Mouse (Mus musculus) cerebellum, postnatal 14 days (tissue): ENCODE data around the gene Mrpl52.
A peak's percentile ranks its signal among the peaks of the same experiment; 100 is the strongest.

Source experiments
- DNase-seq, 2 experiments: peaks; one replicate each; pipeline ENCODE4 v3.0.0; 2021; ENCODE audit warnings: mixed read lengths in 2 of 2

Mrpl52 gene

GRCm38 (mm10) chr14:54432837-54433830, 6.4 kb downstream of the Mrpl52 start:
- peak; percentile 34 to 45 for DNase-seq

GRCm38 (mm10) chr14:54433941-54434531, 7.3 kb downstream of the Mrpl52 start:
- no peak for DNase-seq

- DNase-seq = no peak
Measured at GRCm38 (mm10) chr14:54435194-54435918, 8.6 kb downstream of the Mrpl52 start.

- DNase-seq = no peak
Measured at GRCm38 (mm10) chr14:54439155-54439554, 12.4 kb downstream of the Mrpl52 start.

GRCm38 (mm10) chr14:54439610-54440009, 12.9 kb downstream of the Mrpl52 start:
- DNase-seq = no peak

- DNase-seq = no peak
Measured at GRCm38 (mm10) chr14:54440538-54440937, 13.8 kb downstream of the Mrpl52 start.

GRCm38 (mm10) chr14:54441365-54441764, 14.7 kb downstream of the Mrpl52 start:
- DNase-seq = no peak

GRCm38 (mm10) chr14:54442548-54442947, 15.8 kb downstream of the Mrpl52 start:
- DNase-seq = no peak

GRCm38 (mm10) chr14:54443196-54443595, 16.5 kb downstream of the Mrpl52 start:
- no peak for DNase-seq

- DNase-seq = no peak
Measured at GRCm38 (mm10) chr14:54443712-54444618, 17.3 kb downstream of the Mrpl52 start.

- no peak for DNase-seq
Measured at GRCm38 (mm10) chr14:54445476-54445875, 18.8 kb downstream of the Mrpl52 start.

GRCm38 (mm10) chr14:54453566-54453965, 26.9 kb downstream of the Mrpl52 start:
- no peak for DNase-seq

- DNase-seq = no peak
Measured at GRCm38 (mm10) chr14:54454669-54455528, 28.2 kb downstream of the Mrpl52 start.

- no peak for DNase-seq
Measured at GRCm38 (mm10) chr14:54457907-54458569, 31.3 kb downstream of the Mrpl52 start.

GRCm38 (mm10) chr14:54462146-54462545, 35.4 kb downstream of the Mrpl52 start:
- DNase-seq = no peak

GRCm38 (mm10) chr14:54463108-54463958, 36.6 kb downstream of the Mrpl52 start:
- DNase-seq = no peak

GRCm38 (mm10) chr14:54463959-54464292, 37.2 kb downstream of the Mrpl52 start, which contains the start of gene Lrp10:
Lrp10 (plus strand) TSS chr14:54464137.
- peak; percentile 91 to 93 for DNase-seq

- peak; percentile 72 to 75 for DNase-seq
Measured at GRCm38 (mm10) chr14:54464293-54465005, 37.7 kb downstream of the Mrpl52 start.

- no peak for DNase-seq
Measured at GRCm38 (mm10) chr14:54471467-54471866, 44.8 kb downstream of the Mrpl52 start.
